Mouse (Mus musculus): ENCODE results near the gene Vmn1r1. TPM values are rescaled to one million over a fixed set of nuclear protein-coding genes. Genes with fewer than 3 reads are reported as not detected.
"Not testable (repeated sequence)": the region's sequence is repeated elsewhere in the genome, so short reads cannot be mapped to it uniquely, and the experiment has no call there.

Gene Vmn1r1
- not detected in 2 replicates for polyA plus RNA-seq (2014; fragmentation: Nextera tagmentation; extraction: Ambion mirVana)

GRCm38 (mm10) chr1:182164386-182164785 lies at the start of gene Vmn1r1:
Vmn1r1 (minus strand) TSS chr1:182164486.
- Histone ChIP-seq H3K4me3 (ENCODE audit: low read length) (no peak within 1 kb of the TSS), H3K27me3 (ENCODE audit: control insufficient read depth, insufficient read depth, low read length) (no peaks in the 10 kb centered on the region), H3K36me3 (ENCODE audit: control insufficient read depth, insufficient read depth, low read length) (no peaks in the 10 kb centered on the region), H3K9me3 (ENCODE audit: control insufficient read depth, low read length) (no peaks in the 10 kb centered on the region), H3K4me1 (ENCODE audit: control insufficient read depth, insufficient read depth, low read length) (no peaks in the 10 kb centered on the region), H3K27ac (ENCODE audit: low read depth, low read length) (no peak within 1 kb of the TSS), H3K9ac (ENCODE audit: low read depth, low read length) (no peak within 1 kb of the TSS), H3K4me2 (replicated peaks; ENCODE audit: low read depth, low read length) (no peak within 1 kb of the TSS)
- 85% methylated on average over 7 of the region's 7 CpGs for WGBS
- no peak for ATAC-seq (ENCODE audit: low FRiP score, low TSS enrichment)

- Histone ChIP-seq H3K9ac (ENCODE audit: low read depth, low read length) (no peak overlapping the region), H3K4me2 (replicated peaks; ENCODE audit: low read depth, low read length) (no peak overlapping the region), H3K27me3 (ENCODE audit: control insufficient read depth, insufficient read depth, low read length) (no peaks in the 10 kb centered on the region), H3K36me3 (ENCODE audit: control insufficient read depth, insufficient read depth, low read length) (no peaks in the 10 kb centered on the region), H3K4me1 (ENCODE audit: control insufficient read depth, insufficient read depth, low read length) (no peaks in the 10 kb centered on the region), H3K27ac (ENCODE audit: low read depth, low read length) (no peak overlapping the region), H3K4me3 (ENCODE audit: low read length) (no peak overlapping the region), H3K9me3 (ENCODE audit: control insufficient read depth, low read length) (peaks cover 3% of the 10 kb centered on the region; the same call in 1 of the 2 replicates)
- no peak for ATAC-seq (ENCODE audit: low FRiP score, low TSS enrichment)
- WGBS: 77% methylated on average over 2 of the region's 2 CpGs
Observed at GRCm38 (mm10) chr1:182210322-182210721, 46.0 kb upstream of the Vmn1r1 start.

- Histone ChIP-seq H3K4me3 (ENCODE audit: low read length) (no peak overlapping the region), H3K36me3 (ENCODE audit: control insufficient read depth, insufficient read depth, low read length) (no peaks in the 10 kb centered on the region), H3K4me1 (ENCODE audit: control insufficient read depth, insufficient read depth, low read length) (peaks cover 11% of the 10 kb centered on the region), H3K27ac (ENCODE audit: low read depth, low read length) (no peak overlapping the region), H3K9ac (ENCODE audit: low read depth, low read length) (no peak overlapping the region), H3K9me3 (ENCODE audit: control insufficient read depth, low read length) (0 out of 2 replicates have a peak, but pooled peaks cover 1% of the 10 kb centered on the region), H3K4me2 (replicated peaks; ENCODE audit: low read depth, low read length) (no peak overlapping the region), H3K27me3 (ENCODE audit: control insufficient read depth, insufficient read depth, low read length) (no peaks in the 10 kb centered on the region)
- 47% methylated on average over 1 of the region's 1 CpGs for WGBS
- peak; percentile 66; the same call in 1 of the 2 replicates for ATAC-seq (ENCODE audit: low FRiP score, low TSS enrichment)
Observed at GRCm38 (mm10) chr1:182192581-182192980, 28.3 kb upstream of the Vmn1r1 start.

GRCm38 (mm10) chr1:182191816-182192545 lies 27.7 kb upstream of the Vmn1r1 start:
- no peak for ATAC-seq (ENCODE audit: low FRiP score, low TSS enrichment)
- H3K27ac ChIP-seq (ENCODE audit: low read depth, low read length): no peak overlapping the region
- no peak overlapping the region for H3K4me3 ChIP-seq (ENCODE audit: low read length)
- H3K27me3 ChIP-seq (ENCODE audit: control insufficient read depth, insufficient read depth, low read length): no peaks in the 10 kb centered on the region
- H3K9ac ChIP-seq (ENCODE audit: low read depth, low read length): no peak overlapping the region
- H3K4me1 ChIP-seq (ENCODE audit: control insufficient read depth, insufficient read depth, low read length): peaks cover 11% of the 10 kb centered on the region
- WGBS: 45% methylated on average over 10 of the region's 10 CpGs
- no peak overlapping the region for H3K4me2 ChIP-seq (replicated peaks; ENCODE audit: low read depth, low read length)
- 0 out of 2 replicates have a peak, but pooled peaks cover 3% of the 10 kb centered on the region for H3K9me3 ChIP-seq (ENCODE audit: control insufficient read depth, low read length)
- H3K36me3 ChIP-seq (ENCODE audit: control insufficient read depth, insufficient read depth, low read length): no peaks in the 10 kb centered on the region

GRCm38 (mm10) chr1:182191181-182191580 lies 26.9 kb upstream of the Vmn1r1 start:
- 80% methylated on average over 4 of the region's 5 CpGs for WGBS
- Histone ChIP-seq H3K27ac (ENCODE audit: low read depth, low read length) (no peak overlapping the region), H3K4me3 (ENCODE audit: low read length) (no peak overlapping the region), H3K9me3 (ENCODE audit: control insufficient read depth, low read length) (0 out of 2 replicates have a peak, but pooled peaks cover 3% of the 10 kb centered on the region), H3K4me1 (ENCODE audit: control insufficient read depth, insufficient read depth, low read length) (peaks cover 11% of the 10 kb centered on the region), H3K36me3 (ENCODE audit: control insufficient read depth, insufficient read depth, low read length) (no peaks in the 10 kb centered on the region), H3K4me2 (replicated peaks; ENCODE audit: low read depth, low read length) (no peak overlapping the region), H3K27me3 (ENCODE audit: control insufficient read depth, insufficient read depth, low read length) (no peaks in the 10 kb centered on the region), H3K9ac (ENCODE audit: low read depth, low read length) (no peak overlapping the region)
- no peak for ATAC-seq (ENCODE audit: low FRiP score, low TSS enrichment)

- peaks cover 3% of the 10 kb centered on the region; the same call in 1 of the 2 replicates for H3K9me3 ChIP-seq (ENCODE audit: control insufficient read depth, low read length)
- no peak overlapping the region for H3K4me2 ChIP-seq (replicated peaks; ENCODE audit: low read depth, low read length)
- ATAC-seq (ENCODE audit: low FRiP score, low TSS enrichment): no peak
- H3K9ac ChIP-seq (ENCODE audit: low read depth, low read length): no peak overlapping the region
- 62% methylated on average over 3 of the region's 3 CpGs for WGBS
- H3K36me3 ChIP-seq (ENCODE audit: control insufficient read depth, insufficient read depth, low read length): no peaks in the 10 kb centered on the region
- H3K4me3 ChIP-seq (ENCODE audit: low read length): no peak overlapping the region
- no peak overlapping the region for H3K27ac ChIP-seq (ENCODE audit: low read depth, low read length)
- no peaks in the 10 kb centered on the region for H3K27me3 ChIP-seq (ENCODE audit: control insufficient read depth, insufficient read depth, low read length)
- peaks cover 11% of the 10 kb centered on the region for H3K4me1 ChIP-seq (ENCODE audit: control insufficient read depth, insufficient read depth, low read length)
Observed at GRCm38 (mm10) chr1:182189669-182190440, 25.6 kb upstream of the Vmn1r1 start.

GRCm38 (mm10) chr1:182182449-182182848 lies 18.2 kb upstream of the Vmn1r1 start:
- not testable (repeated sequence) for H3K27ac ChIP-seq (ENCODE audit: low read depth, low read length); H3K4me1 ChIP-seq (ENCODE audit: control insufficient read depth, insufficient read depth, low read length)
- 85% methylated on average over 4 of the region's 4 CpGs for WGBS

GRCm38 (mm10) chr1:182181456-182182305 lies 17.4 kb upstream of the Vmn1r1 start:
- Histone ChIP-seq H3K4me2 (replicated peaks; ENCODE audit: low read depth, low read length) (no peak overlapping the region), H3K4me1 (ENCODE audit: control insufficient read depth, insufficient read depth, low read length) (no peaks in the 10 kb centered on the region), H3K27ac (ENCODE audit: low read depth, low read length) (no peak overlapping the region), H3K9ac (ENCODE audit: low read depth, low read length) (no peak overlapping the region), H3K36me3 (ENCODE audit: control insufficient read depth, insufficient read depth, low read length) (no peaks in the 10 kb centered on the region), H3K9me3 (ENCODE audit: control insufficient read depth, low read length) (no peaks in the 10 kb centered on the region; the same call in 1 of the 2 replicates), H3K27me3 (ENCODE audit: control insufficient read depth, insufficient read depth, low read length) (no peaks in the 10 kb centered on the region), H3K4me3 (ENCODE audit: low read length) (no peak overlapping the region)
- WGBS: 69% methylated on average over 5 of the region's 5 CpGs
- no peak for ATAC-seq (ENCODE audit: low FRiP score, low TSS enrichment)

More at GRCm38 (mm10) chr1:182182449-182182848, 18.2 kb upstream of the Vmn1r1 start:
- not testable (repeated sequence) for H3K27me3 ChIP-seq (ENCODE audit: control insufficient read depth, insufficient read depth, low read length); H3K9ac ChIP-seq (ENCODE audit: low read depth, low read length); H3K4me2 ChIP-seq (replicated peaks; ENCODE audit: low read depth, low read length); H3K36me3 ChIP-seq (ENCODE audit: control insufficient read depth, insufficient read depth, low read length); H3K4me3 ChIP-seq (ENCODE audit: low read length); ATAC-seq (ENCODE audit: low FRiP score, low TSS enrichment); H3K9me3 ChIP-seq (ENCODE audit: control insufficient read depth, low read length)

Data from kidney, embryonic 14.5 days (tissue).